Mouse (Mus musculus) heart, adult 2 months (tissue): ENCODE measurements around the gene AC124108.1.

Source experiments
- CTCF ChIP-seq: fragments of 200-600 bp; IDR thresholded peaks from 2 replicates; pipeline ENCODE4 v1.8.1; 2022; ENCODE audit warnings: antibody characterized with exemption, mild to moderate bottlenecking, moderate library complexity
- EP300 ChIP-seq: fragments of 200-500 bp; IDR thresholded peaks from 2 replicates; pipeline ENCODE4 v1.6.1; 2011; ENCODE audit warnings: low read depth, low read length, control low read depth; ENCODE audit not compliant: insufficient read depth

DNA sequence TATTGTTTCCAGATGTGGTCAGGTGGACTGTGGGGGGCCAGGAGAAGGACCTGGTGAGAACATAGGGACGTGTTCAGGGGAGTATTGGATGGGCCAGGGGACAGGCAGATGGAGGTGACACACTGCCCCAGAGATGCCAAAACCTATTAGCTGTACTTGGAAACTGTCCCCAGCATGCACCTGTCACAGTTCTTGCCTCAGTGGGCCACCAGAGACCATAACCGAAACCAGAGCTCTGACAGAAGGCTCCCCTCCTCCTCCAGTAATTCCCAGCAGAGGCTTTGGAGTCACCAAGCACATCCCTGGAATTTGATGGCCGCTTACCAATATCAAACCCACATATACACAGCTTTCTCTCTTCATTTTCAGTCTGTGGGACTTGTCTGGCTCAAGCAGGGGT, 46.4 kb upstream of the AC124108.1 start:
- TF ChIP-seq EP300: no peak
- no peak for TF ChIP-seq CTCF
